Mouse (Mus musculus): ENCODE measurements around the gene P4ha2.

DNA sequence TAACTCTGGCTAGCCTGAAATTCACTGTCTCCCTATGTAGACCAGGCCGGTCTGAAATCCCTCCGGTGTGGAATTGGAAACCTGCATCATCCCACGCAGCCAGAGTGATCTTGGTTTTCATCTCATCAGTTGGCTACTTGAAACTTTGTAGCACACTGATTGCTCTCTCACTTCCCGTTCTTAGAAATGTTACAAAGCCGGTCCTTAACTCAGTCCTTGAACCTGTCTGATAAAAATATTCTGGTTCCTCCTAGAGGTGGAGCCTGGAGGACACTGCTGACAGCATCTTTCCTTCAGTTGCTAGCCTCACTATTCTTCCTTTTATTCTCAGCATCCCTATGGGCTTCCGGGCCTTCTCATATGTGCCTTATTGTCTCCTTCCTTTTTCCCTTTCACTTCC lies 46.1 kb downstream of the P4ha2 start:
- TF ChIP-seq GATA1 (IDR thresholded peaks at IDR 0.05; ENCODE audit: borderline replicate concordance, low read length) (no peak), FLI1 (IDR thresholded peaks at IDR 0.05; ENCODE audit: low read length) (no peak)

Data from megakaryocyte, embryonic 14.5 days (primary cell).